Mouse (Mus musculus) hindbrain, postnatal 0 days (tissue): ENCODE results near the gene Bcl3. TPM values are rescaled to one million over a fixed set of nuclear protein-coding genes. Genes with fewer than 3 reads are reported as not detected.
"Not testable (repeated sequence)": the region's sequence is repeated elsewhere in the genome, so short reads cannot be mapped to it uniquely, and the experiment has no call there.

Experiments used
- ATAC-seq: fragments of 200-750 bp; cut with Nextera tagmentation; 2 replicates; pipeline ENCODE4 v1.8.0; 2017; ENCODE audit warnings: mild to moderate bottlenecking, moderate TSS enrichment, moderate library complexity
- DNase-seq: peaks from one replicate; pipeline ENCODE4 v3.0.0-alpha.2; 2015; ENCODE audit warnings: low spot score
- H3K27ac ChIP-seq: fragments of 300-500 bp; sonication (generic); 2 replicates; pipeline ENCODE4 v1.5.1; 2014; ENCODE audit warnings: mild to moderate bottlenecking
- H3K27me3 ChIP-seq: fragments of 300-500 bp; sonication (generic); 2 replicates; pipeline ENCODE4 v1.6.1; 2014; ENCODE audit warnings: low read length, mixed read lengths; ENCODE audit not compliant: insufficient read depth
- H3K36me3 ChIP-seq: fragments of 300-500 bp; sonication (generic); 2 replicates; pipeline ENCODE4 v1.6.1; 2014; ENCODE audit warnings: low read length, mixed read lengths; ENCODE audit not compliant: insufficient read depth
- H3K4me1 ChIP-seq: fragments of 300-500 bp; sonication (generic); 2 replicates; pipeline ENCODE4 v1.6.1; 2014; ENCODE audit warnings: antibody characterized with exemption, low read length, mixed read lengths; ENCODE audit not compliant: insufficient read depth
- H3K4me2 ChIP-seq: fragments of 300-500 bp; sonication (generic); 2 replicates; pipeline ENCODE4 v1.6.1; 2014; ENCODE audit warnings: low read depth, mild to moderate bottlenecking, low read length, moderate library complexity, mixed read lengths
- H3K4me3 ChIP-seq: fragments of 300-500 bp; sonication (generic); 2 replicates; pipeline ENCODE4 v1.5.1; 2014; ENCODE audit warnings: low read length
- H3K9ac ChIP-seq: fragments of 300-500 bp; sonication (generic); replicated peaks from 2 replicates; pipeline ENCODE4 v1.6.1; 2014; ENCODE audit warnings: mild to moderate bottlenecking, low read length, moderate library complexity, mixed read lengths
- H3K9me3 ChIP-seq: fragments of 300-500 bp; sonication (generic); 2 replicates; pipeline ENCODE4 v1.6.1; 2016; ENCODE audit warnings: low read length, mixed read lengths
- CTCF ChIP-seq: IDR thresholded peaks from 2 replicates; pipeline ENCODE4 v1.5.1; 2016; ENCODE audit warnings: antibody characterized with exemption, control low read depth, low read depth
- WGBS: fragments of 180-500 bp; shearing (Covaris S2); extraction: QIAGEN DNeasy Blood & Tissue Kit; methylation state at CpG from one replicate; pipeline ENCODE4 v1.1.7; 2014; 5-methylcytosine and 5-hydroxymethylcytosine counted together
- polyA plus RNA-seq: library from polyadenylated mRNA; unstranded; fragments of >200 nt; fragmentation: Nextera tagmentation; extraction: Ambion mirVana; gene quantifications from 2 replicates; pipeline ENCODE4 v1.2.1, GENCODE M21; 2015
- total RNA-seq: library from RNA; depleted of rRNA; stranded (reverse); fragments of >200 nt; gene quantifications from 2 replicates; pipeline ENCODE4 v1.2.3, GENCODE M21; 2014

The Bcl3 gene
- total and polyA plus RNA-seq, 2 experiments from 2014 or later = 0.66 to 0.89 TPM

DNA sequence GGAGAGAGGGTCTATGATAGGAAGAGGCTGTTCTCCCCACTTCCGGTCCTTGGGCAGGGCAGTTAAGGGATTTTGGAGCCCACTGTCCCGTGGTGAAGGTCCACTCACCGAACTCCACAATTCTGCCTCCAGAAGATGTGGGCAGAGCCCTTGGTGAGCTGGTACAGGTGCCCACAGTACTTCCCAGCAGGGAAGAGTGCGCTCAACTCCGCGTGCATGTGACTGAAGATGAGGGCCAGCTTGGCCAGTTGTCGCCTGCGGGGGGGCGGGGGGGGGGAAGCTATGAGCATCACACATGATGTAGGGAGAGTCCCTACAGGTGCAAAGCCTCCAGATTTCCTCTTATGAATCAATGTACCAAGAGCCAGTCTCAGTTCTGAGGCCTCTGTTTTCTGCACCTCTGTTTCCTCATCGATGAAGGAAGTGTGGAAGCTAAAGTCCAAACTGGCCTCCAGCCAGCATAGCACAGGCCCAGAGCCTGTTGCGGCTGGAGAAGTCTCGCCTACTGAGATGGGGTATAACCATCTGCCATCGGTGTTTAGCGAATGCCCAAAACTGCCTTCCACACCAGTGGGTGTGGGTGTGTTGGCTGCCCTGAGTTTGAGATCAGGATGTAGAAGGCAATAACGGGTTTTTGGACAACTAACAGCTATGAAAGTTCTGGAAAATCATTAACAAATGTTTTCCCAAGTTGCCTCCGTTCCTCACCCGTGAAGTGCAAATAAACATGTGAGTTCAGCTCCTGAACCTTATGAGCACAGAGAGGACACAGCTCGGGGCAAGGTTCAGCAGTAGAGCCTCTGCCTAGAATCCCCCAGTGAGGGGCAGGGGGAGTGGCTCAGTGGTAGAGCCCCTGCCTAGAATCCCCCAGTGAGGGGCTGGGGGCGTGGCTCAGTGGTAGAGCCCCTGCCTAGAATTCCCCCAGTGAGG is 29.6 kb downstream of the Bcl3 start:
- Histone ChIP-seq H3K27ac (no peak overlapping the region), H3K9ac (no peak overlapping the region), H3K27me3 (peaks cover 21% of the 10 kb centered on the region), H3K36me3 (no peaks in the 10 kb centered on the region), H3K9me3 (no peaks in the 10 kb centered on the region), H3K4me3 (no peak overlapping the region), H3K4me2 (no peak overlapping the region), H3K4me1 (no peaks in the 10 kb centered on the region)
- ATAC-seq = no peak
- 83% methylated on average over 19 of the region's 19 CpGs for WGBS
- no peak for TF ChIP-seq CTCF
- no peak for DNase-seq

DNA sequence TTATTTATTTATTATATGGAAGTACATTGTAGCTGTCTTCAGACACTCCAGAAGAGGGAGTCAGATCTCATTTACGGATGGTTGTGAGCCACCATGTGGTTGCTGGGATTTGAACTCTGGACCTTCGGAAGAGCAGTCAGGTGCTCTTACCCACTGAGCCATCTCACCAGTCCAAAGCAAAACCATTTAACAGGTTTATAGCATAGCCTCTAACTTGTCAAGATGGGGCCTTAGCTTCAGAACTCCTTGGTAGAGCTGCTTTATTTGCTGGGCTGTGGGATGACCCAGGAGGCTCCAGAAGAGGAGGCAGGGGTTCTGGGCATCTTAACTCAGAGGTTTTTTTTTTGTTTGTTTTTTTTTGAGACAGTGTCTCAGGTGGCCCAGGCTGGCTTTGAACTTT is 31.1 kb downstream of the Bcl3 start:
- not testable (repeated sequence) for DNase-seq, H3K4me2 ChIP-seq, H3K9ac ChIP-seq, H3K9me3 ChIP-seq, H3K27ac ChIP-seq, H3K4me3 ChIP-seq, H3K4me1 ChIP-seq, ATAC-seq, H3K27me3 ChIP-seq, H3K36me3 ChIP-seq
- WGBS = 82% methylated on average over 2 of the region's 2 CpGs

DNA sequence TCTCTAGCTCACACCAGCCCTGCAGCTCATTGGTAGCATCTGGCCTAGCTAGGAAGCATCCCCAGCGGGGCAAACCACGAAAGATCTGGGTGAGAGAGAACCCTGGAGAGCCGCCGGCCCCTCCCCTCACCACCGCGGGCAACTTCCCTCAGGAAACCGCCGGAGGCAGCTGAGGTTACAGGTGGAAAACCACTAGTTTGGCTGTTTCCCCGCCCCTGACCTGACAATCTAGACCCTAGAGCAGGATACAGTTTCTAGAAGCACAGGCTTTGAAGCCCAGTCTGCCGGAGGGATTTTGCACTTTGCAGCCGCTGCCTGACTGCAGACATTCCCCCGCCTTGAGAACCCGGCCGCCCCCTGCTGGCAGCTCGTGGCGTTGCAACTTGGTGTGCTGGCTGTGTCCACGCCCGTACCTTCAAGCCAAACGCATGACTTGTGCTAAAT is 32.6 kb downstream of the Bcl3 start:
- Histone ChIP-seq H3K9me3 (no peaks in the 10 kb centered on the region), H3K4me1 (no peaks in the 10 kb centered on the region), H3K4me2 (peak overlapping the region; percentile 68), H3K27ac (no peak overlapping the region; the same call in 1 of the 2 replicates), H3K9ac (peak overlapping the region; percentile 33; the same call in 1 of the 2 replicates), H3K27me3 (no peaks in the 10 kb centered on the region), H3K36me3 (no peaks in the 10 kb centered on the region), H3K4me3 (peak overlapping the region; percentile 31)
- DNase-seq = peak; percentile 89
- ATAC-seq = peak; percentile 77
- peak; percentile 98 for TF ChIP-seq CTCF
- WGBS = under 1% methylated on average over 19 of the region's 19 CpGs

DNA sequence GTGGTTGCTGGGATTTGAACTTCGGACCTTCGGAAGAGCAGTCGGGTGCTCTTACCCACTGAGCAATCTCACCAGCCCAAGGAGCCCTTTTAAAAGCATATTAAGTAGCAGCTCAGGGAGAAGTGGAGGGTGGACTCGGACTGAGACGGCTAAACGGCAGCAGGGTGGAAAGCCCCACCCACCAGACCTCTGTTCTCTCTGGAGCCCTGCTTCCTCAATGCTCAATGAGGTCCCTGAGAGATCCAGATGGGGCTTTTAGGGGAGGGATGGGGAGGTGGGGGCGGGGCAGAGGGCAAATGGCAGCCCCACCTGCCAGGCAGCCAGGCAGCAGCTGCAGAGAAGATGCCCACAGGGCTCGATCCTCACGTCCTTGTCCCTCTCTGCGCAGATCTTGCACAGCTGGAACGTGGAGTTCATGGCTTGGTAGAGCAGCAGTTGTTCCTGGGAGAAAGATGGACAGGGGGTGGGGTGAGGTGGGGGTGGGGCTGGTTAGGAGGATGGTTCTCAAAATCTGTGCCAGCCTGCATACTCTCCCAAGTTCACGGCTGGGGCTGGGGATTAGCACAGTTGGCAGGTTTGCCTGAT is 36.6 kb downstream of the Bcl3 start:
- no peaks in the 10 kb centered on the region for H3K36me3 ChIP-seq
- H3K27me3 ChIP-seq = no peaks in the 10 kb centered on the region
- WGBS = 37% methylated on average over 12 of the region's 12 CpGs
- H3K4me1 ChIP-seq = no peaks in the 10 kb centered on the region
- H3K9me3 ChIP-seq = no peaks in the 10 kb centered on the region; the same call in 1 of the 2 replicates
- no peak overlapping the region for H3K4me2 ChIP-seq
- no peak overlapping the region for H3K9ac ChIP-seq
- DNase-seq (no peak), ATAC-seq (no peak)
- no peak overlapping the region for H3K27ac ChIP-seq
- TF ChIP-seq CTCF = no peak
- H3K4me3 ChIP-seq = no peak overlapping the region

DNA sequence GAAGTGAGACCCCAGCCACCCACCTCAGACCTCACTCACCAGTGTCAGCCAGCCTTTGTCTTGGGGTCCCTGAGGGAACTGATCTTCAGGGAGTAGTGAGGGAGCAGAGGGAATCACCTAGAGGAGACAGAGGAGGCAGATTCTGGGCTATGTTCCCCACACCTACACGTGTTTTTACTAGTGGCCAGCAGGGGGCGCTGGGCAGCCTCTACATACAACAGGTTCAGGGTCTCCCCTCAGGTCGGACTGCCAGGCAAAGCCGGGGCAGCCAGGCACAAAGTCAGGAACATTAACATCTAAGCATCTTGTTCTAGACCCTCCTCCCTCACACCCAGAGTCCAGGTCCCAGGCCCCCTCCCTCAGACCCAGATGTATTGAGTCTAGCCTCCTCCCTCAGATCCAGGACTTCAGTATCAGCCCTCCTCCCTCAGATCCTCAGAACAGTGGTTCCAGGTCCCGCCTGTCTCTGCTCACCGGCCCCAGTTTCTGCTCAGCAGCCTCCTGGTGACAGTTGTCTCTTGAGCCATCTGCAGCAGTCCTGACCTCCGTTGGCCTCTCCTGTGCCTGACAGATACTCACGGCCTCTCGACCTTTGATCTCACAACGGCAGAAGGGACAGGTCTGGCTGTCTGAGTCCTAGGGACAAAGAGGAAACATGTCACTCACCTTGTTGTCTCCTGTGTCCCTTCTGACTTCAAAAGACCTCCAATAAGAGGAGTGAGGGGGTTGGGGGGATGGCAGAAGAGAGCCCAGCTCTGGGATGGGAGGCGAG is 37.6 kb downstream of the Bcl3 start:
- no peak overlapping the region for H3K9ac ChIP-seq
- no peak for ATAC-seq

DNA sequence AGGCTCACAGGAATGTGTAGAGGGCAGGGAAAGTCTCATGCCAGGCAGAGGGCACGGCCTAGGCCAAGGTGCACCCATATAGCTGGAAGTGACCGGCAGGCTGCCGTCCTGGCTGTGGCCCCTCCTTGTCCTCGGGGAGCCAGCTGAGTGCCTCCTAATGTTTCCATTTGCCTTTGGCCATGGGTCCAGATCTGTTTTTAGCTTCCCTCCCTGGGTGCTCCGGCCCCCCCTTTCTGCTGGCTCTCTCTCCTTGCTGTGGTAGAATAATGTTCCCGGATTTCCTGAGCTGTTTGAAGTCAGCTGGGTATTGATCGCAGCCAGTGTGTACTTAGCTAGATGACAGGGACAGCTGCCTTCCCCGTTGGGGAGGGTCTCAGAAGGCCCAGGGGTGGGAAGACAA is 38.9 kb downstream of the Bcl3 start:
- DNase-seq (no peak), ATAC-seq (no peak)
- no peak overlapping the region for H3K4me3 ChIP-seq
- no peak overlapping the region for H3K9ac ChIP-seq
- no peaks in the 10 kb centered on the region; the same call in 1 of the 2 replicates for H3K9me3 ChIP-seq
- H3K27me3 ChIP-seq = no peaks in the 10 kb centered on the region
- H3K4me2 ChIP-seq = no peak overlapping the region
- WGBS = 80% methylated on average over 8 of the region's 8 CpGs
- no peak for TF ChIP-seq CTCF
- no peaks in the 10 kb centered on the region for H3K36me3 ChIP-seq
- no peak overlapping the region for H3K27ac ChIP-seq
- no peaks in the 10 kb centered on the region for H3K4me1 ChIP-seq

More for the DNA sequence above, 37.6 kb downstream of the Bcl3 start:
- no peak overlapping the region for H3K27ac ChIP-seq
- H3K4me2 ChIP-seq = no peak overlapping the region
- no peaks in the 10 kb centered on the region for H3K27me3 ChIP-seq
- no peak overlapping the region for H3K4me3 ChIP-seq
- DNase-seq = no peak
- TF ChIP-seq CTCF = peak; percentile 55
- H3K9me3 ChIP-seq = no peaks in the 10 kb centered on the region; the same call in 1 of the 2 replicates
- WGBS = 38% methylated on average over 11 of the region's 11 CpGs
- no peaks in the 10 kb centered on the region for H3K4me1 ChIP-seq
- H3K36me3 ChIP-seq = no peaks in the 10 kb centered on the region
